Mouse (Mus musculus): ENCODE results near the gene Dync1i2. TPM values are rescaled to one million over a fixed set of nuclear protein-coding genes. Genes with fewer than 3 reads are reported as not detected.

Dync1i2 gene
- polyA plus RNA-seq, 1 experiment from 2014 or later, result 195 TPM

- Histone ChIP-seq H3K27me3 (replicated peaks; ENCODE audit: control insufficient read depth, insufficient read depth, low read length) (no peaks in the 10 kb centered on the region), H3K27ac (ENCODE audit: low read depth, low read length) (no peak overlapping the region), H3K4me1 (ENCODE audit: control insufficient read depth, insufficient read depth, low read length) (peaks cover 8% of the 10 kb centered on the region; the same call in 1 of the 2 replicates), H3K9me3 (replicated peaks; ENCODE audit: control insufficient read depth, low read length) (no peaks in the 10 kb centered on the region), H3K4me2 (ENCODE audit: low read length) (no peak overlapping the region), H3K4me3 (ENCODE audit: low read depth, low read length) (no peak overlapping the region), H3K36me3 (ENCODE audit: control insufficient read depth, insufficient read depth, low read length) (no peaks in the 10 kb centered on the region), H3K9ac (ENCODE audit: low read length) (no peak overlapping the region)
- DNase-seq (ENCODE audit: low spot score) (no peak), ATAC-seq (no peak)
- WGBS, result 57% methylated on average over 3 of the region's 3 CpGs
Measured at GRCm38 (mm10) chr2:71198907-71199306, 12.6 kb upstream of the Dync1i2 start.

DNA sequence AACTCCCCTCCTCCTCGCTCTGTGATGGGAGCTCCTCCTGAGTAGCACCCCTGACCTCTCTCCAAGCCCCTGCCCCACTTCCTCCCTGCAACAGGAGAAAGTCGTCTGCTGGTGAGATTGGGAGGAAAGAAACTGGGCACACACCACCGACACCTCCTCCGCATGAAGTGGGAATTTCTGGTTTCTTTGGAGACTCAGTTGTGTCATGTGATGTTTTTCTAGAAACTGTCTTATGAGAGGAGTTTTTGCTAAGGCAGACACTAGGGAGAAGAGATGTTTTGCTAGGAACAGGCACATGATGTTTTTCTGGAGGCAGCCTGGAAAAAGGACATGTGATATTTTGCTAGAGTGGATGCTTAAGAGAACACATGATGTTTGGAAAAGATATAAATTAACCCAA lies 11.0 kb upstream of the Dync1i2 start:
- Histone ChIP-seq H3K4me2 (ENCODE audit: low read length) (no peak overlapping the region), H3K36me3 (ENCODE audit: control insufficient read depth, insufficient read depth, low read length) (no peaks in the 10 kb centered on the region), H3K27me3 (replicated peaks; ENCODE audit: control insufficient read depth, insufficient read depth, low read length) (no peaks in the 10 kb centered on the region), H3K9me3 (replicated peaks; ENCODE audit: control insufficient read depth, low read length) (no peaks in the 10 kb centered on the region), H3K27ac (ENCODE audit: low read depth, low read length) (no peak overlapping the region), H3K9ac (ENCODE audit: low read length) (no peak overlapping the region), H3K4me3 (ENCODE audit: low read depth, low read length) (no peak overlapping the region), H3K4me1 (ENCODE audit: control insufficient read depth, insufficient read depth, low read length) (no peaks in the 10 kb centered on the region)
- WGBS, result 68% methylated on average over 4 of the region's 4 CpGs
- ATAC-seq (no peak), DNase-seq (ENCODE audit: low spot score) (no peak)

DNA sequence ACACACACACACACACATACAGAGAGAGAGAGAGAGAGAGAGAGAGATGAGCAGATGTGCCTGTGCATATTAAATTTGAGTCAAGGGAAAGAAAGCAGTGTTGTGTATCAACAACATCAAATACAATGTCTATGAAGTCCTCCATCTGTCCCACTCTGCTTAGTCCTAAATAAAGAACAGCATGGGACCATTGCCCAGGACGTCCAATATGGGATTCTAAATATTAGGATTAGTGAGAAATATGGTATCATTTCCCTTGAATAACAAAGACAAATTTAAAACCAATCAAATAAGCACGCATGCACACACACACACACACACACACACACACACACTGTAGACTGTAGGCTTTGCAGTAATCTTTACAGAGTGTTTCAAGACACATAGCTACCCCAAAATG lies 9.6 kb upstream of the Dync1i2 start:
- Histone ChIP-seq H3K4me3 (ENCODE audit: low read depth, low read length) (no peak overlapping the region), H3K4me1 (ENCODE audit: control insufficient read depth, insufficient read depth, low read length) (no peaks in the 10 kb centered on the region), H3K27ac (ENCODE audit: low read depth, low read length) (no peak overlapping the region), H3K4me2 (ENCODE audit: low read length) (no peak overlapping the region), H3K9ac (ENCODE audit: low read length) (no peak overlapping the region), H3K27me3 (replicated peaks; ENCODE audit: control insufficient read depth, insufficient read depth, low read length) (no peaks in the 10 kb centered on the region), H3K9me3 (replicated peaks; ENCODE audit: control insufficient read depth, low read length) (no peaks in the 10 kb centered on the region), H3K36me3 (ENCODE audit: control insufficient read depth, insufficient read depth, low read length) (no peaks in the 10 kb centered on the region)
- WGBS, result 75% methylated on average over 2 of the region's 2 CpGs
- ATAC-seq (no peak), DNase-seq (ENCODE audit: low spot score) (no peak)

GRCm38 (mm10) chr2:71203819-71204432 lies 7.6 kb upstream of the Dync1i2 start:
- H3K4me3 ChIP-seq (ENCODE audit: low read depth, low read length), result no peak overlapping the region
- no peaks in the 10 kb centered on the region for H3K36me3 ChIP-seq (ENCODE audit: control insufficient read depth, insufficient read depth, low read length)
- H3K4me2 ChIP-seq (ENCODE audit: low read length), result no peak overlapping the region
- H3K9me3 ChIP-seq (replicated peaks; ENCODE audit: control insufficient read depth, low read length), result no peaks in the 10 kb centered on the region
- no peak overlapping the region for H3K27ac ChIP-seq (ENCODE audit: low read depth, low read length)
- 85% methylated on average over 16 of the region's 16 CpGs for WGBS
- DNase-seq (ENCODE audit: low spot score) (no peak), ATAC-seq (no peak)
- no peaks in the 10 kb centered on the region for H3K27me3 ChIP-seq (replicated peaks; ENCODE audit: control insufficient read depth, insufficient read depth, low read length)
- no peak overlapping the region for H3K9ac ChIP-seq (ENCODE audit: low read length)
- no peaks in the 10 kb centered on the region for H3K4me1 ChIP-seq (ENCODE audit: control insufficient read depth, insufficient read depth, low read length)

DNA sequence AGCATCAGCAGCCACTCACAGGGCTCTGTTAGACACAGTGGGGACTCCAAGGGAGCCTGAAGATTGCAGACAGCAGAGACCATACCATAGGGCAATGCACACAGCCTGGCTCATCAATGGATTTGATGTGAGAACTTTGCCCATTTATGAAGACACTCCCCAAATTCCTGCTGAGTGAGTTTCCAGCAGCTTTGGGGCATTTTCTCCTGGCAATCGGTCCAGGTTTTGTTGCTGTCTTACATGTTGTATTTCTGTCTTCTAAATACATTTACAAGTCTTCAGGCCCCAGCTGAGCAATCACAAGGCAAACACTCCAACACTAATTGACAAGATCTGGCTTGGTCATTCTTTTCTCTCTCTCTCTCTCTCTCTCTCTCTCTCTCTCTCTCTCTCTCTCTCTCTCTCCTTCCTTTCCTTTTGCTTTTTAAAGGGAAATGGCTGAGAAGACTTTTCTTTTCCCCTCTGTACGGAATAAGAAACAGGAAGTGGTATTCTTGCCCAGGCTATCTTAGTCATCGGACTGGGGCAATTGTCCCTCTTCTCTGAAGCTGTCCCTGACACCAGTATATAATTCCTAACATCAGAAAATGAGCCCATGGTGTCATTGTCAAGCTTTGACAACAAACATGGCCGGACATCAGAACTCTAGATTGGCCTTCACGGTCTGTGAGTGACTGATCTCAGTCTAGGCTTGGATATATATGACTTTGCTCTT lies 2.3 kb upstream of the Dync1i2 start:
- Histone ChIP-seq H3K36me3 (ENCODE audit: control insufficient read depth, insufficient read depth, low read length) (peaks cover 3% of the 10 kb centered on the region; the same call in 1 of the 2 replicates), H3K4me1 (ENCODE audit: control insufficient read depth, insufficient read depth, low read length) (peaks cover 4% of the 10 kb centered on the region; the same call in 1 of the 2 replicates), H3K4me3 (ENCODE audit: low read depth, low read length) (no peak overlapping the region), H3K27me3 (replicated peaks; ENCODE audit: control insufficient read depth, insufficient read depth, low read length) (no peaks in the 10 kb centered on the region), H3K4me2 (ENCODE audit: low read length) (no peak overlapping the region), H3K27ac (ENCODE audit: low read depth, low read length) (no peak overlapping the region), H3K9me3 (replicated peaks; ENCODE audit: control insufficient read depth, low read length) (no peaks in the 10 kb centered on the region), H3K9ac (ENCODE audit: low read length) (no peak overlapping the region)
- WGBS, result 79% methylated on average over 5 of the region's 5 CpGs
- ATAC-seq (no peak), DNase-seq (ENCODE audit: low spot score) (no peak)

DNA sequence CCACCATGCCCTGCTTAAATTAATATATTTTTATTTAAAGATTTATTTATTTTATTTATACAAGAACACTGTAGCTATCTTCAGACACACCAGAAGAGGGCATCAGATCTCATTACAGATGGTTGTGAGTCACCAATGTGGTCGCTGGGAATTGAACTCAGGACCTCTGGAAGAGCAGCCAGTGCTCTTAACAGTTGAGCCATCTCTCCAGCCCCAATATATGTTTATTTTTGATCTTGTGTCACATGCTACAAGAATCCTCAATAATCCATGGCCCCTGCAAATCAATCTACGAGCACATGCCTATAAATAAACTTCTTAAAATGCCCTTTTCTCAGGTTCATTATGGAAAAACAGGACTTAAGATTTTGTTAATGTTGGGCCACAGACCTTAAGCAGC lies 410 bp upstream of the Dync1i2 start:
- Histone ChIP-seq H3K4me2 (ENCODE audit: low read length) (no peak overlapping the region), H3K27ac (ENCODE audit: low read depth, low read length) (no peak overlapping the region), H3K9me3 (replicated peaks; ENCODE audit: control insufficient read depth, low read length) (no peaks in the 10 kb centered on the region), H3K36me3 (ENCODE audit: control insufficient read depth, insufficient read depth, low read length) (peaks cover 14% of the 10 kb centered on the region), H3K4me1 (ENCODE audit: control insufficient read depth, insufficient read depth, low read length) (peaks cover 4% of the 10 kb centered on the region; the same call in 1 of the 2 replicates), H3K9ac (ENCODE audit: low read length) (no peak overlapping the region), H3K4me3 (ENCODE audit: low read depth, low read length) (no peak overlapping the region), H3K27me3 (replicated peaks; ENCODE audit: control insufficient read depth, insufficient read depth, low read length) (no peaks in the 10 kb centered on the region)
- 83% methylated on average over 2 of the region's 2 CpGs for WGBS
- ATAC-seq, result peak; percentile 16
- DNase-seq (ENCODE audit: low spot score), result no peak

GRCm38 (mm10) chr2:71212360-71212726 lies 837 bp downstream of the Dync1i2 start:
- Histone ChIP-seq H3K27me3 (replicated peaks; ENCODE audit: control insufficient read depth, insufficient read depth, low read length) (no peaks in the 10 kb centered on the region), H3K9ac (ENCODE audit: low read length) (peak overlapping the region; percentile 98), H3K9me3 (replicated peaks; ENCODE audit: control insufficient read depth, low read length) (no peaks in the 10 kb centered on the region), H3K4me2 (ENCODE audit: low read length) (peak overlapping the region; percentile 69), H3K27ac (ENCODE audit: low read depth, low read length) (peak overlapping the region; percentile 76; the same call in 1 of the 2 replicates), H3K36me3 (ENCODE audit: control insufficient read depth, insufficient read depth, low read length) (peaks cover 22% of the 10 kb centered on the region), H3K4me3 (ENCODE audit: low read depth, low read length) (peak overlapping the region; percentile 93), H3K4me1 (ENCODE audit: control insufficient read depth, insufficient read depth, low read length) (peaks cover 4% of the 10 kb centered on the region; the same call in 1 of the 2 replicates)
- DNase-seq (ENCODE audit: low spot score) (no peak), ATAC-seq (peak; percentile 4; the same call in 1 of the 2 replicates)
- WGBS, result 2% methylated on average over 6 of the region's 6 CpGs

DNA sequence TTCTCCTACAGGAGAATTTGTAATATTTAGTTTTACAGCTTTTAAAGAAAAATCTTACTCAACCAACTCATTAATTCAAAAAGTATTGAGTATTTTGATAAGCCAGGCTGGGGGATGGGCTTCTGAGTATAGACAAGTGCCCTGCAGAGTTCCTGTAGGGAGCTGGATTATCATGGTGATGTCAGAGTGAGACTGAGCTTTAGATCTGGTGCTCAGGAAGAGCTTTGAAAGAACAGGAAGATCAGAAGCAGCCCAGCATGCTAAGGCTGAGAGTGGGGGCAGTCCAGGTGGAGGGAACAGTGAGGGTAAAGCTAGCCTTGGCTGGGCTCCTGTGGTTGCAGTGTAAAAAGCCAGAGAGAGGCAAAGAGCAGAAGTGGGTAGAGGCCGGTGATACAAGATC lies 9.5 kb downstream of the Dync1i2 start:
- H3K4me1 ChIP-seq (ENCODE audit: control insufficient read depth, insufficient read depth, low read length), result no peaks in the 10 kb centered on the region
- no peak overlapping the region for H3K4me3 ChIP-seq (ENCODE audit: low read depth, low read length)
- H3K4me2 ChIP-seq (ENCODE audit: low read length), result no peak overlapping the region
- no peak overlapping the region for H3K9ac ChIP-seq (ENCODE audit: low read length)
- peaks cover 65% of the 10 kb centered on the region for H3K36me3 ChIP-seq (ENCODE audit: control insufficient read depth, insufficient read depth, low read length)
- no peak for DNase-seq (ENCODE audit: low spot score)
- no peaks in the 10 kb centered on the region for H3K27me3 ChIP-seq (replicated peaks; ENCODE audit: control insufficient read depth, insufficient read depth, low read length)
- ATAC-seq, result no peak
- no peaks in the 10 kb centered on the region for H3K9me3 ChIP-seq (replicated peaks; ENCODE audit: control insufficient read depth, low read length)
- 96% methylated on average over 1 of the region's 1 CpGs for WGBS
- no peak overlapping the region for H3K27ac ChIP-seq (ENCODE audit: low read depth, low read length)

DNA sequence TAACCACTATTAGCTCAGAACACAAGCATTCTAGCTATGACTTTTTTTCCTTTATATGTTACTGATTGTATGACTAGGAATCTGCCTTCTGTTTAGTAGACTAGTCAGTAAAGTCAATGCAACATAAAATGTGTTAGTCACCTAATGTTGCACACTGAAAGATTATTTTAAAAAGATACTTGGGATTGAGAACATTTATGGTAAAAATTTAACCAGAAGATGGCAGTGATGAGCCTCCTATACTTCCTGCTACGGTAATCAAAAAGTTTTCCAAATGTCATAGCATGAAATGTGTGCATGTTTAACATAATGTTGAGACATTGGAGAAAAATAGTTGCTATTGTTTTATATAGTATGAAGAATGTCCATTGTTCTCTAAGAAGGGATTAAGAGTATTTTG lies 15.9 kb downstream of the Dync1i2 start:
- no peak overlapping the region for H3K4me2 ChIP-seq (ENCODE audit: low read length)
- peaks cover 49% of the 10 kb centered on the region for H3K36me3 ChIP-seq (ENCODE audit: control insufficient read depth, insufficient read depth, low read length)
- H3K27ac ChIP-seq (ENCODE audit: low read depth, low read length), result no peak overlapping the region
- H3K9ac ChIP-seq (ENCODE audit: low read length), result no peak overlapping the region
- DNase-seq (ENCODE audit: low spot score) (peak; percentile 61), ATAC-seq (no peak)
- no peaks in the 10 kb centered on the region for H3K27me3 ChIP-seq (replicated peaks; ENCODE audit: control insufficient read depth, insufficient read depth, low read length)
- H3K4me1 ChIP-seq (ENCODE audit: control insufficient read depth, insufficient read depth, low read length), result no peaks in the 10 kb centered on the region
- 53% methylated on average over 1 of the region's 1 CpGs for WGBS
- no peaks in the 10 kb centered on the region for H3K9me3 ChIP-seq (replicated peaks; ENCODE audit: control insufficient read depth, low read length)
- no peak overlapping the region for H3K4me3 ChIP-seq (ENCODE audit: low read depth, low read length)

Measured in forebrain, embryonic 14.5 days (tissue).